Mouse (Mus musculus) liver, embryonic 14.5 days (tissue): ENCODE results near the gene Pcif1.
A peak's percentile ranks its signal among the peaks of the same experiment; 100 is the strongest.

Experiments used
- CTCF ChIP-seq: IDR thresholded peaks from 2 replicates; pipeline ENCODE4 v1.5.1; 2016; ENCODE audit warnings: antibody characterized with exemption, low read depth, control low read depth
- EP300 ChIP-seq: IDR thresholded peaks from 2 replicates; pipeline ENCODE4 v1.6.1; 2016; ENCODE audit warnings: antibody characterized with exemption, low read depth

DNA sequence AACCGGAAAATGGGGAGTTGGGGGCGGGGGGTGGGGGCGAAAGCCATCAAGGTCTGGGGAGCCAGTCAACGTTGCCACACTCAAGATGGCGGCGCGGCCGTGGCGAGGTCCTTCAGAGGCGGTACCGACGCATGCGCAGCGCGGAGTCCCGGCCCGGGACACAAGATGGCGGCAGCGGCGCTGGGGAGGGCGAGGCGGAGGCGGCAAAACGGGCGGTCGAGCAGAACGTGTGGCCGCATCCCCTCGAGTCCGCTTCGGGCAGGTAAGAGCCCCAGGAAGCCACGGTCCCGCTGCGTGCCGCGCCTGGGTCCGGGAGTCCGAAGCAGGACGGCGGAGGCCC, at the start of gene Pcif1:
- TF ChIP-seq CTCF (0 out of 2 replicates have a peak, but pooled peaks have one; percentile 13), EP300 (no peak)
